Mouse (Mus musculus) 3134 (cell line): ENCODE results near the gene Gm36176.
"Not testable (repeated sequence)": the region's sequence is repeated elsewhere in the genome, so short reads cannot be mapped to it uniquely, and the experiment has no call there.

Experiments used
- DNase-seq: peaks from one replicate; pipeline ENCODE4 v3.0.0-alpha.2; 2011; ENCODE audit warnings: low spot score; ENCODE audit not compliant: insufficient read length; ENCODE audit errors: extremely low read depth

Gene Gm36176

DNA sequence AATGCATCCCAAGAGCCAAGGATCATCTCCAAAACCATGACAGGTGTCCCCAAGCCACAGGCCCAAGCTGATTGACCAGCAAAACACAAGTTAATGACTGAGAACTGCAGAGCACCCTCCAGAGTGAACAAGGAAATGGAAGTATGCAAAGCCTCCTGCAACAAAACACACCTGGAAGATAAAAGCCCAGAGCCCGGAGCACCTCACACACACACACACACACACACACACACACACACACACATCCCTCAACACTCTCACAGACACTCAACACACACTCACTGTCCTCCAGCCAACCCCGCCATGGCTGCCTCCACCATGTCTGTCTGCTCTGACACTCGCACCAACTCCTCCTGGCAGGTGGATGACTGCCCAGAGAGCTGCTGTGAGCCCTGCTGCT lies at the start of gene Gm36176:
Gene Gm36176, plus strand, starts transcription at position 301 of the 400 bp plus-strand sequence.
- DNase-seq = no peak

DNA sequence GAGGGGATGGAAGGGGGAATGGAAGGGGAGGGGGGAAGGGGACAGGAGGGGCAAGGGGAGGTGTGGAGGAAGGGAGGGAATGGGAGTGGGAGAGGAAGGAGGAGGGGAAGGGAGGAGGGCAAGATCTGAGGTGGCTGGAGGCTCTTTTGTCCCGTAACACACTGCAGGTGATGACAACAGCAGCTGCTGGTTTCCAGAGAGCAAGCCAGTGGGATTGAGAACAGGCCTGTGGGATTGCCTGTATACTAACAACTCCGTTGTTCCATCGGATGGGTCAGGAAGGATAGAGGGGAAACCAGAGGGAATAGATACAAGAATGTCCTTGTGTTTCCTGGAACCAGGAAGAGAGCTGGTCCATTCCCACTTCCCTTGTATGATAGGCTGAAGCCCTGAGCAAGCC lies 48.9 kb upstream of the Gm36176 start:
- DNase-seq = no peak

DNA sequence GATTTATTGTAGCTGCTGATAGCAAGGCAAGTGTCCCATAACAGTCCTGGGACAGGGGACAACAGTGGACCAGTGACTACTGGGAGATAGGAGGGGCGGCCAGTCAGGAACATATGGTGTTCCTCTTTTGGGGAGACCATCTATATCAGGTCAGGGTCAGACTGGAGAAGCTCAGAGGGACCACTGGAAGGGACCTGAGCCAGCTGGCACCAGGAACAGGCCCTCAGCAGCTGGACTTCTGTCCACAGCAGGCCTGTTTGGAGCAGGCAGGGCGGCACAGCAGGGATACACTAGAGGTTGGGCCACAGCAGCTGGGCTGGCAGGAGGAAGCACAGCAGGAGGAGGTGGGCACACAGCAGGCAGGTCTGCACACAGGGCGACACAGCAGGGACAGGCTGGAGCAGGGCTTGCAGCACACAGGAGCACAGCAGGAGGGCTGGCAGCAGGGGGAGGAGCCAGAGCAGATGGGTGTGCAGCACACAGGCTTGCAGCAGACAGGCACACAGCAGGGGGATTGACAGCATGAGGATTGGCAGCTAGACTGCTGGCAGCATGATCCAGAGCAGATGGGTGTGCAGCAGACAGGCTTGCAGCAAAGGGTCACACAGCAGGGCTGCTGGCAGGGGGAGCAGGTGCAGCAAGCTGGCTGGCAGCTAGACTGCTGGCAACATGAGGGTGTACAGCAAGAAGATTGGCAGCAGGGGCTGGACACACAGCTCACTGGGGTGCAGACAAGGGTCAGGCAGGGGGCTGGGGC lies 48.3 kb upstream of the Gm36176 start:
- not testable (repeated sequence) for DNase-seq

DNA sequence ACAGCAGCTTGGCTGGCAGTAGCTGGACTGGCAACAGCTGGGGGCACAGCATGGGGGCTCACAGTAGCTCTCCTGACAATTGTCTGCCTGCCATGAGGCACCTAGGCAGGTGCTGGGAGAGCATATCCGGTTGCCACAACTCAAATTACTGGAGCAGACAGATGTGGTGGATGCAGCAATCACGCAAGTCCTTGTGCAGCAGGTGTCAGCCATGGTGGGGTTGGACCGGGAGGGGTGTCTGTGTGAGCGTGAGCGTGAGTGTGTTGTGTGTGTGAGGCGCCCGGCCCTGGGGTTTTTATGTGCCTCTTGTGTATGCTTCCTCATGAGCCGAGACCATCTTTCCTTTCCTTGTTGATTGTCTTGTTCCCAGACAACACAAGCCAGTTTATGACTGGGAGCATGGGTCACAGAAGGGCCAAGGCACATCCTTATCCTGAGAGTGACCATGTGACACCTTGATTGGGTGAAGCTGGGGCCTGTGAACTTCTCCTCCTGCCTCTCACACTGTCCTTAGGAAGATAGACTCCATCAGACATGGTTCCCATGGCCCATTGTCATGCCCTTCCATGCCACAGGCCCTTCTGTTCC lies 47.6 kb upstream of the Gm36176 start, which contains the start of gene Gm19668:
Gene Gm19668, minus strand, starts transcription at position 213 of the 588 bp plus-strand sequence.
- no peak for DNase-seq

DNA sequence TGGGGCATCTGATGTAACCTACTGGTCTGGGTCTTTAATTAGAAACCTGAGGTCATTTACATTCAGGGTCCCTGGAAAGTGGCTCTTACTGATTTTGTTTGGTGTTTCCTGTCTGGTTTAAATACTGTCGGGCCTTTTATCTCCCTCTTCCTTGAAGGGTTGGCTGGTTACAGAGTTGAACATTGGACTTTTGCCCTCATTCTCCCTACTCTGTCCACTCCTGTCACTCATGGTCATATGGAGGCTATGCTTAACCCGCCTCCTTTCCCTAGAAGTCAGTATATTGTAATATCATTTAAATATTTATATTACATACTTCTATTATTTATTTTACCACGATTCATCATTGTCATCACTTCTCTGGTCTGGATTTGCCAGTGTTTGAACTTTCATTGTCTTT lies 42.5 kb upstream of the Gm36176 start:
- no peak for DNase-seq

DNA sequence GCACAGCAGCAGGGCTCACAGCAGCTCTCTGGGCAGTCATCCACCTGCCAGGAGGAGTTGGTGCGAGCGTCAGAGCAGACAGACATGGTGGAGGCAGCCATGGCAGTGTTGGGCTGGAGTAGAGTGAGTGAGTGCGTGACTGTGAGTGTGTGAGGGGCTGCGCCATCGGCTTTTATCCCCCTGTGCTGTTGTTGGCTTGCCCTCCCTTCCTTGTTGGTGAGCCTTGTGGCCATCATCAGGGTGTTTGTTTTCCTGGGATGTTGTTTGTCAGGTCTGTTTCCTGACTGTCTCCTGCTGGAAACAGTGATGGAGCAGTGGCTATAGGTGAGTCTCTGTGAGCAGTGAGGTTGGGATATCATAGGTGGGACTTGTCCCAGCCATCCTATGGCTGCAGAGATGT lies 34.9 kb upstream of the Gm36176 start, which contains the start of gene Gm9507:
Gene Gm9507, minus strand, starts transcription at position 101 of the 400 bp plus-strand sequence.
- no peak for DNase-seq

DNA sequence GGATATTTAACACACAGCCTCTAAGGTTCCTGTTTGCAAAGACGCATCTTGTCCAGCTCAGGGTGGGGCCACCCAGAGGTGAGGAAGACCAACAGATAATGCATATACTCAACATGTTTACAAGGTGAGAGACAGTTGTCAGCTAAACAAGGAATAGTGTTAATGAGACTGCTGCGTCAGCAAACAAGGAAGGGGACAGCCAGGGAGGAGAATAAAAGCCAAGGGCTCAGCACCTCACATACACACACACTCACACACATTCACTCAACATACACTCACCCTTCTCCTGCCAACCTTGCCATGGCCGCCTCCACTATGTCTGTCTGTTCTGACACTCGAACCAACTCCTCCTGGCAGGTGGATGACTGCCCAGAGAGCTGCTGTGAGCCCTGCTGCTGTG lies 32.2 kb upstream of the Gm36176 start, which contains the start of gene Gm2696:
Gene Gm2696, plus strand, starts transcription at position 301 of the 400 bp plus-strand sequence.
- DNase-seq = no peak

DNA sequence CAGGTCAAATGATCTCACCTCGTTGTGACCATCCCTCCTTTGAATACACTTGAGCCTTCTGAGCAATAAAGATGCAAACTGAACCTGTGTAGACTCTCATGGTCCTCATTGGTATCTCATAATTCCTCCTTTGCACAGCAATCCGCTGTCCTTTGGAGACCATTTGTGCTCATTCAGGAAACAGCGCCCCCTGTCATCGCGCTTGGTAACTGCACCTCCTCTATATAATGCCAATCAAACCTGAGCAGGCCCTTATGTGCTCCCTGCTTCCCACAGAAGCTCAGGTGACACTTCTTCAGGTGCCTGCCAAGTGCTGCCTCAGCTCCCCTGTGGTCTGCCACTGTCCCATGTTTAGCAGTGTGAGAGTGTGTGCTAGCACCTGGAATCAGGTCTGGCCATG lies 31.1 kb upstream of the Gm36176 start:
- no peak for DNase-seq

DNA sequence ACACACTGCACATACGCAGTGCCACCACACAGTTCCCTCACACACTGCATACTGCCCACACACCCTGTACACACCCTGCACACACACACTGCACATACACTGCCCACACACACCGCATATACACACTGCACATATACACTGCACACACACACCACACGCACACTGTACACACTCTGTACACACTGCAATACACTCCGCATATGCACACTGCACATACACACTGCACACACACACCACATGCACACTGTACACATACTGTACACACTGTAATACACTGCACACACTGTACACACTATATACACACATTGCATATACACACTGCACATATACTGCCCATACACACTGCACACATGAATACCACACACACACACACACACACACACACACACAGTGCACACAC lies 28.1 kb upstream of the Gm36176 start:
- no peak for DNase-seq

DNA sequence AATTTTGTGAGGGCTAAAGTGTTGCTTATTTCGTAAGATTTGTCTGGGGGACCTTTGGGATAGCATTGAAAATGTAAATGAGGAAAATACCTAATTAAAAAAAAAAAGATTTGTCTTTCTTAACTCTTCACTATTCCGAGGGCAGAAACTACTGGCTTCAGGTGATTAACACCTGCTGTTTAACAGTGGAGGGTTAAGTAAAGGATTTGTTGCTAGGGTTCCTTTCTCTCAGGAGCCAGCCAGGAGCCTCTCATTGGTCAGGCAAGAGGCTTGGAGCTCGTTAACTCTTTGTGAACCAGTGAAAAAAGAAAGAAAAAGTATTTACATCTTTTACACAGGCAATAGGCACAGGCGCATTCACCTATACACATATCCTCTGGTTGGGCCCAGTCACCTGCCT lies 27.4 kb upstream of the Gm36176 start:
- no peak for DNase-seq

DNA sequence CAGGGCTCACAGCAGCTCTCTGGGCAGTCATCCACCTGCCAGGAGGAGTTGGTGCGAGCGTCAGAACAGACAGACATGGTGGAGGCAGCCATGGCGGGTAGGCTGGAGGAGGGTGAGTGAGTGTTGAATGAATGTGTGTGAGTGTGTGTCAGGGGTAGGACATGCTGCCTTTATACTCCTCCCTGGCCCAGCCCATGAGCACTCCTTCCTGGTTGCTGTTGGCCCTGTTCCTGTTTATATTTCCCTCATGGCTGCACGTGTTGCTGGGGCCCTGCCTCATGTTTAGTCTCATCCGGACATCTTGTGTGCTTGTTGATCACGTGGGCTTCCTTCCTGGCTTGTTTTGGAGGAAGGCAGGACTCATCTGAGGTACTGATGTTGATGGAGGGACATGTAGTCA lies 19.7 kb upstream of the Gm36176 start, which contains the start of gene Krtap10-4:
Gene Krtap10-4, minus strand, starts transcription at position 145 of the 400 bp plus-strand sequence.
- DNase-seq = no peak

DNA sequence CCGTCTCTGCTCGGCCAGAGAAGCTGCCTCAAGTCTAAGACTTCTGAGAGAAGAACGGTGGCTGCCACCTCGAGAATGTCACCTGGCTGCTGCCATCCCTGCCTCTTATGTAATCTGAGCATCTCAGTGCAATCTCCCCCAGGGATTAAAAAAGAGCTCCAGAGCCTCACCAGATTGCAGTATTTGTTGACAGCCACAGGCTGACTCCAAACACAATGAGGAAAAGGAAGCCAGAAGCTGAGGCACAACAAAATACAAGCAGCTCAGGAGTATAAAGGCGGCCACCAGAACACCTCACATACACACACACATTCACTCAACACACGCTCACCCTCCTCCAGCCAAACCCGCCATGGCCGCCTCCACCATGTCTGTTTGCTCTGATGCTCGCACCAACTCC lies 11.0 kb upstream of the Gm36176 start, which contains the start of gene Krtap10-10:
Gene Krtap10-10, plus strand, starts transcription at position 301 of the 400 bp plus-strand sequence.
- no peak for DNase-seq

DNA sequence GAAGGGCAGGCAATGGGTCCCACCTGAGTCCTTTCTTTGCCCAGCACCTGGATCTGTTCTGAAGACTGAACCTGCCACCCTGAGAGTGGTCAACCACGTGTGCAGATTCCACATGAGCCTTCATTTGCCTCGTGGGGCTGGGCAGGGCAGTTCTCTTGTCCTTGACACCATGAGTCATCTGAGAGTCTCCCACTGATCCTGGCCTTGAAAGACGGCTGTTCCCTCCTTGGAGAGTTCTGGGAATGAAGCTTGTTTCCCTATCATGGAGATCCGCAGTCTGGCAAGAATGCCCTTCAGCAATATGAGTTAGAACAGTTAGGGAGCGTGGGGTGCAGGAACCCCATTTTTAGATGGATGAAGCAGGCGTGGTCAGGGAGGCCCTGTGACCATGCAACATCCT lies 7.6 kb upstream of the Gm36176 start:
- DNase-seq = no peak

DNA sequence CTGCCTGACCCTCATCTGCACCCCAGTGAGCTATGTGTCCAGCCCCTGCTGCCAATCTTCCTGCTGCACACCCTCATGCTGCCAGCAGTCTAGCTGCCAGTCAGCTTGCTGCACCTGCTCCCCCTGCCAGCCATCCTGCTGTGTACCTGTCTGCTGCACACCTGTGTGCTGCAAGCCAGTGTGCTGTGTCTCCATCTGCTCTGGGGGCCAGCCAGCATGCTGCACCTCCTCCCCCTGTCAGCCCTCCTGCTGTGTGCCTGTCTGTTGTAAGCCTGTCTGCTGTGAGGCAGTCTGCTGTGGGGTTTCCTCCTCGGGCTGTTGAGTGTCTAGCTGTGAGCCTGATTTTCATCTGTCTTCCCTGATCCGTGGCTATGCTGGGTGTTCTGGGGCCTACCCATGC lies 358 bp downstream of the Gm36176 start:
- no peak for DNase-seq

DNA sequence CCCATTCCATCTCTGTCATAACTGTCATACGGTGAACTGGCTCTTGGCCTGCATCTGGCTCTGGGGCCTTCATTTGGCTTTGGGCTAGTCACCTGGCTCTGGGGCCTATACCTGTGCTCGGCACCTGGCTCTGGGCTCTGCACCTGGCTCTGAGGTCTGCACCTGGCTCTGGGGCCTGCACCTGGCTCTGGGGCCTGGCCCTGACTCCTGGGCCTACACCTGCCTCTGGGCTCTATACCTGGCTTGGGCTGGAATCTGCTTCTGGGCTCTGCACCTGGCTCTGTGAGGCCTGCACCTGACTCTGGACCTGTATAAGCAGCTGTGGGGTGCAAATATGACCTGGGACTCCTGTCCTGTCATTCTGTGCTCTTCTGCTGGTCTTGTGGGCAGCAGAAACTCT lies 935 bp downstream of the Gm36176 start:
- no peak for DNase-seq

DNA sequence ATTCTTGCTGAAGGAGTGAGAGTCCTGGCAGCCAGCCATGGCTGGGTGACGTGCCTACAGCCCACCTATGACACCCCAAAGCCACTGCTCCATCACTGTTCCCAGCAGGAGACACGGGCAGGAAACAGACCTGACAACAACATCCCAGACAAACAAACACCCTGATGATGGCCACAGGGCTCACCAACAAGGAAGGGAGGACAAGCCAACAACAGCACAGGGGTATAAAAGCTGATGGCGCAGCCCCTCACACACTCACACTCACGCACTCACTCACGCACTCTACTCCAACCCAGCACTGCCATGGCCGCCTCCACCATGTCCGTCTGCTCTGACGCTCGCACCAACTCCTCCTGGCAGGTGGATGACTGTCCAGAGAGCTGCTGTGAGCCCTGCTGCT lies 6.0 kb downstream of the Gm36176 start, which contains the start of gene Gm10318:
Gene Gm10318, plus strand, starts transcription at position 301 of the 400 bp plus-strand sequence.
- DNase-seq = no peak

DNA sequence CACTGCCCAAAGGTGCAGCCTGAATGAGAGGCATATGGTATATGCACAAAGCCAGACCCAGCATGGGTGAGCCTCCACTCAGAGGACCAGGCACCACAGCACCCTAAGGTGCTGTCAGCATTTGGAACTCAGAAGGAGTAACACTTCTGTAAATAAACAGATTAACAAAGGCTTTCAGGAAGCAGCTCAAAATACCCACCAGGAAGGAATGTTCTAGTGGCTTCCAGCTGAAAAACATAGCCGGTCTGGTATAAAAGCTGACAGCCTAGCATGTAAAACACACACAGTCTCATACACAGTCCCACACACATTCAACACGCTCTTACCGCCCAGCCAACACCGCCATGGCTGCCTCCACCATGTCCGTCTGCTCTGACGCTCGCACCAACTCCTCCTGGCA lies 15.1 kb downstream of the Gm36176 start, which contains the start of gene Gm3285:
Gene Gm3285, plus strand, starts transcription at position 301 of the 400 bp plus-strand sequence.
- no peak for DNase-seq

DNA sequence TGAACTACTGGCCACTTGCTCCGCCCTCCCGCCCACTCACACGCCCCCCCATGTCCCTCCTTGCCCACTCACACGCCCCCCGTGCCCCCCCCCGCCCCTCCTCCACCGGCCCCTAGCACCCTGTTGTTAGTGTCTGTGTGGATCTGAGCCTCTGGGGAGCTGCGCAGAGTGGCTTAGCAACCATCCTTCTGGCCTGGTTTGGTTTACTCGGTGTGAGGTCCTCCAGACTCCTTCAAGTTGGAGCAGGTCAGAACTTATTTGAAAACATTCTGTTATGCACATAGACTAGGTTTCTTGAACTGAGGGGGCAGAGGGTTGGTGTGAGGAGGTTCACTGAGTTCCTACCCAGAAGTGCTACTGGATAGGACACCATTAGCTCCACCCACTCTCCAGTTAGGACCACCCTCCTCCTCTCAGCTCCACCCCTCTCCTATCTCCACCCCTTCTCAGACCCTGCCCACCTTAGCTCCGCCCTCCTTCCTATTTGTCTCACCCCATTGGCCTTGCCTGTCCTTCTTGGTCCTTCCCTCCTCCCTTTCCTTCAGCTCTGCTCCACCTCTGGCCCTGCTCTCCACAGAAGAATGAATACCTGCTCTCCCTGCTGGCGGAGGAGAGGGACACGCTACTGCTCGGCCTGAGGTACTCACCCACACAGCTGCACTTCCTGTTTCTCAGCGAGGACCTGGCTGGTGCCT lies 17.6 kb downstream of the Gm36176 start:
- no peak for DNase-seq

DNA sequence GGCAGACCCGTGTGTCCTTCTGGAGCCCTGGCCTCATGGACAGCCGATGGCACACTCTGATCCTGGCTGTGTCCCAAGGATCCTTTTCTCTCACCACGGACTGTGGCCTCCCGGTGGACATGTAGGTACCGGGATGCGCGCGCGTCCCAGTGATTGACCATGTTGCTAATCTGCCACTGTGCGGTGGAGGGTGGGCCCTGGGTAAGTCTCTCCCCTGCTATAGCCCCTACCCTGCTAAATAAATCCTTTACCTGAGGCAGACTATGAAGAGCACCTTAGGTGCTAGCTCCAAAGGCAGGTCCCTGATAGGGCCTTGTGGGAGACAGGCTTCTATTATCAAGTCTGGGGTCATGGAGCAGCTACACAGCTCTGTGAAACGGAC lies 18.1 kb downstream of the Gm36176 start:
- no peak for DNase-seq

DNA sequence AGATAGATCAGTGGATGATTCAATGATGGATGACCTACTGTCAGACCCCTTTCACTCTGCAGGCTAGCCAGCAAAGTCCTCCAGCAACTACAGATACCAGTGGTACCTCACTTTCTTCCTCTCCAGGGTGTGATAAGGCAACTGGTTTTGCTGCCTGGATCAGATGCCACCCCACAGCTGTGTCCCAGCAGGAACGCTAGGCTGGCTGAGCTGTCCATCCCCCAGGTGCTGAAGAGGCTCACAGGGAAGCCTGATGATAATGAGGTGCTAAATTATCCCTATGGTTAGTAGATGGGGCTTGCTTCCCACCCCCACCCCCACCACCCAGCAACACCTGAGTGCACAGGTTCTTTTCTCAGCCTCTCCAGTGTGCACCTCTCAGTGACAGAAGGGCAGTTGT lies 20.9 kb downstream of the Gm36176 start:
- DNase-seq = no peak

DNA sequence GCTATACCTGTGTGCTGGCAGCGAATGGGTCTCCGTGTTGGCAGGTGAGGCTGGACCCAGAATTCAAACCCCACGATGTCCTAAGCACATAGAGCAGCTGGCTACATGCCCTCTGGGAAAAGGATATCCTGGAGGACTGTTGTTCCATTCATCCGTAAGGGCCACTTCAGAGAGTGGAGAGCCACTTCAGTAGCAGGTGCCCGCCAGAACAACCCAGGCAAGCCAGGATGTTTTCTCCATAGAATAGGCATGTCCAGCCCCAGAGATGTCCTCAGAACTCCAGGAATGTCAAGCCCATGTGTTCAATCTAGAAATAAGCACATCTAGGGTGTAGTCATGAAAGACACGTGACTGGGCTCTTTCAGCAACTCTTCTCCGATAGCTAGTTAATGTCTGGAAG lies 23.0 kb downstream of the Gm36176 start:
- no peak for DNase-seq
